Mouse (Mus musculus) duodenum, adult 2 months (tissue): ENCODE data around the gene Cd63. TPM values are rescaled to one million over a fixed set of nuclear protein-coding genes. Genes with fewer than 3 reads are reported as not detected.

ENCODE experiments used
- polyA plus RNA-seq: library from polyadenylated mRNA; depleted of rRNA; stranded (reverse); fragments of >200 nt; gene quantifications from 2 replicates; pipeline ENCODE4 v1.2.3, GENCODE M21; 2012; ENCODE audit warnings: low replicate concordance; rRNA removed

Gene Cd63
- polyA plus RNA-seq = 52.9 and 71.0 TPM in 2 replicates

DNA sequence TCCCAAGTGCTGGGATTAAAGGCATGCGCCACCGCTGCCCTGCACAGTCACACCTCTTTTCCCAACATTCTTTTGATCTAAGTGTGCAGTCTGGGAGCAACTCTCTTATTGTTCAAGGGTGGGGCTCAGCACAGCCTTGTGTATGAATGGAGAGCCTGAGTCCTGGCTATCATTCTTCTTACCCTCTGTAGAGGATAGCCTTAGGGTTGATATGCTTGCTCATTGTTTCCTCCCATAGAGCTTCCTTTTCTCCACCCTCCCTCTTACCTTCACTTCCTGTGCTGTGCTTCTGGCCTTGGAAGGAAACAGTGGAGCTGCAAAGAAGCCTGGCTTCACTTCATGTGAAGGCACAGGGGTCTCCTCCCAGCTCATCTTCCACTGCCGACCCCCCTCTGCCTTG, at the start of gene Cd63:
Gene Cd63 (plus strand): TSS at position 292 of the 400 bp plus-strand sequence.

DNA sequence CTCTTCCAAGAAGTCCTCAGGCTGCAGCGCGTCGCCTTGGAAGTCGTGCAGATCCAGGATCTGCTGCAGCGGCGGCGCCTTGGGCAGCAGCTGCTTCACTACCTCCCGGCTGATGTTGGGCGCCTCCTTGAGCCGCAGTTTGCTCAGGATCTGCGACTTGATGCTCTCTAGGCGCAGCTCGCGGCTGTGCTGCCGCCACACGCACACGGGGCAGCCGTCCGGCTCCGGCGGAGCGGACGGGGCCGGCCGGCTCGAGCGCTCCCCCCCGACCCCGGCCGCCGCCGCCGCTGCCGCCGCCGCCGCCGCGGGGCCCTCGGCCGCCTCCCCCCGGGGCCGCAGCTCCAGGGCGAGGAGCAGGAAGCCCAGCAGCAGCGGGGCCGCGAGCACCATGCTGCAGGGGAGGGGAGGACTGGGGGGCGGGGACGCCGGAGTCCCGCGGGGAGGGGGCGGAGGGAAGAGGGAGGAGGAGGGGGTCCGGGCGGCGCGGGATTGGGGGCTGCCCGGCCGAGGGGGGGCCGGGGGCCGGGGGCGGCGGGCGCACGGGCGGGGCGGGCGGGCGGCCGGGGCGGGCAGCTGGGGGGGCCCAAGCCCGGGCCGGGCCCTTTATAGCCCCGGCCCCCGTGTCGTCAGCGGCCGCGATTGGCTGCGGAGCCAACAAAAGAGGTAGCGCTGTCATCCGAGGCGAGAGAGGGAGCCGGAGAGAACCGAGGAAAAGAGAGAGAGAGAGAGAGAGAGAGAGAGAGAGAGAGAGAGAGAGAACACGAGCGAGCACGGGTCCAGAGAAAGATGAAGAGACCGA, 9.3 kb upstream of the Cd63 start, which contains the start of gene Gdf11:
Gene Gdf11 (minus strand): TSS at position 423 of the 799 bp plus-strand sequence.

DNA sequence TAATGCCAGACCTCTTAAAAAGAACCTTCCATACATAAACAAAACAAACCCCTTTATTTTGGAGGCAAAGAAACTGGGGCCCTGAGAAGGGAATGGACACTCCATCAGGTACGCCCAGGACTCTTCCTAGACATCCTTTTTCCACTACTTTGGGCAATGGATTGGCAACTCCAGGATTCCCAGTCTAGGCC, 21.9 kb downstream of the Cd63 start, which contains the start of gene Rdh5:
Gene Rdh5 (minus strand): TSS at position 67 of the 191 bp plus-strand sequence.

DNA sequence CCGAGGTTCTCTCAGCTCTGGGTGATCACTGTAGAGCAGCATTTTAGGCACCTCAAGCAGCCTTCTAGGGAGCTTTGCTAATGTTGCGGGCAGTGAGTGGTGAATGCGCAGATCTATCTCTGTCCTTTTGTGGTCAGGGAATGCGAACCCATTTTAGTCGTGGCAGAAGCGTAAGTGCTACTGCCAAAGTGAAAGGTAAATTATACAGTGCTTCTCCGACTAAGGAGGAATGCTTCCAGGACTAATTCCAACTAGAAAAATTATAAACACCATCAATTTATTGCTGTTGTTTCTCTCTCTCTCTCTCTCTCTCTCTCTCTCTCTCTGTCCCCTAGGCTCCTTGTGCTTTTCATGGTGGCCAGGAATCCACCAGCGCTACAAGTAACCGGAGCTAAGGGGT, 23.1 kb downstream of the Cd63 start, which contains the start of gene Bloc1s1:
Gene Bloc1s1 (minus strand): TSS at position 101 of the 400 bp plus-strand sequence.

DNA sequence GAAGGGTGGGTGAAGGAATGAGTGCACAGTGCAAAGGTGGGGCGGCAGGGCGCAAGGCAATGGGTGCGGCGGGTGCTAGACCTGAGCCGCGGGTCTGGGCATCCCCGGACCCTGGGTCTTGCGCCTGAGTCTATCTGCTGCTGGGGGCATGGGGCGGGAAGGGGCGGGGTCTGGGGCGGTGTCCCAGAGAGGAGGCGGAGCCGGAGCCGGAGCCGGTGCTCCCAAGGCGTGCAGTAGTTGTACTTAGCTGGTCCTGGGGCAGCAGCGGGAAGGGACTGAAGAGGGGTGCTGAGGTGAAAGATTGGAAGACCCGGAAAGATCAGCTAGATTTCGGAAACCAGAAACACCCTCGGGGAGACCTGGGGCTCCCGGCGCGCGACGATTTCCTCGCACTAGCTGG, 32.8 kb downstream of the Cd63 start, which contains the start of gene Itga7:
Gene Itga7 (plus strand): TSS at position 245 of the 400 bp plus-strand sequence.

DNA sequence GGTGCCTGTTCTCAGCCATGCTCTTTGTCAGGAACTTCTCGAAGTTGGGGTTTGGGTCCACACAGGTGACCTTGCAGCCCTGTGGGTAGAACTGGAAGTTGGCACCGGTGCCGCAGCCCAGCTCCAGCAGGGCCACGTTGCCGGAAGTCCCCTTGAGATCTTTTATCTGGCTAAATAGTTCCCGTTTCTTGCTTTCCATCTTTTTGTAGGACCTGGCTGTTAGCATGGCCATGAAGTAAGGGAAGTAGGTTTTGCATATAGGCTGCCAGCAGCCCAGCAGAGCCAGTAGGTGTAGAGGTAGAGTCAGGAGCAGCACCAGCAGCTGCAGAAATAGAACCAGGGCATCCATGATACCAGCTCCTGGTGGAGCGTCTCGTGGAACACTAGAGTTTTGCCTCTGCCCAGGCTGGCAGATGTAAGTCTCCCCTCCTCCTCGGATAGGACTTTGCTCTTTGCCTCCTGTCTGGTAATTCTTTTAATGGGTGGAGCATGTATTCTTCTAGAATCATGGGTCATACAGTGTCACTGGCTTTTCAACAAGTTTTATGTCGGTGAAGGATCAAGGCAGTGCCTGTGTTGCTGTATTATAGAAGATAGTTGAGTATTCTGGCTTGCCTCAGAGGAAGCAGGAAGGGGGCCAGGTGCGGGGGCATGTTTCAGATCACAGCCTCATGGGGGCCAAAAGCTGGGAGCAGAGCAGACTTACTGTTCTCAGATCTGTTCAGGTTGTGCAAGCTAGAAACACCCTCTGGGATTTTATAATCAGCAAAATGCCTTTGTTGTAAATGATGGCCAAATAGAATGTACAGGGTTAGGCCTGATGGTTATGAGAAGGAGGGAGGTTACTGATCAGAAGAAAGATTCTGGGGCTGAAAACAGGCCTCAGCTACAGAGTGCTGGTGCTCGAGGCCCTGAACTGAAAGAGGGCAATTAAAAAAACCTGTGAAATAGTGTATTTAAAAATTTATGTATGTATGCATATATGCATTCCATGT, 60.1 kb downstream of the Cd63 start, which contains the start of gene Mettl7b:
Gene Mettl7b (minus strand): TSS at position 399 of the 995 bp plus-strand sequence.

Other genes starting within 250 kb of the Cd63 start
- gene Suox, start 226.9 kb upstream of the Cd63 start, polyA plus RNA-seq = 3.8 and 12.6 TPM in 2 replicates
- gene Rab5b, start 204.7 kb upstream of the Cd63 start, polyA plus RNA-seq = 21.5 and 28.1 TPM in 2 replicates
- 1.1 and 2.5 TPM in 2 replicates for gene Pmel, start 196.8 kb upstream of the Cd63 start, polyA plus RNA-seq
- 4.6 and 8.6 TPM in 2 replicates for gene Cdk2, start 196.0 kb upstream of the Cd63 start, polyA plus RNA-seq
- 34.6 and 50.5 TPM in 2 replicates for gene Dgka, start 156.1 kb upstream of the Cd63 start, polyA plus RNA-seq
- gene Pym1, start 153.1 kb upstream of the Cd63 start, polyA plus RNA-seq = 16.5 and 19.9 TPM in 2 replicates
- 0.55 and 1.0 TPM in 2 replicates for gene Mmp19, start 110.1 kb upstream of the Cd63 start, polyA plus RNA-seq
- 7.2 and 12.6 TPM in 2 replicates for gene Dnajc14, start 96.9 kb upstream of the Cd63 start, polyA plus RNA-seq
- gene Tmem198b, start 96.6 kb upstream of the Cd63 start, polyA plus RNA-seq = 7.6 and 10.1 TPM in 2 replicates
- 0.52 and 0.97 TPM in 2 replicates for gene Sarnp, start 83.7 kb upstream of the Cd63 start, polyA plus RNA-seq
- 47.6 and 49.5 TPM in 2 replicates for gene Ormdl2, start 79.3 kb upstream of the Cd63 start, polyA plus RNA-seq
- gene Gdf11, start 9.3 kb upstream of the Cd63 start, polyA plus RNA-seq = 0.36 and 0.58 TPM in 2 replicates
- gene Rdh5, start 21.9 kb downstream of the Cd63 start, polyA plus RNA-seq = 32.9 and 39.5 TPM in 2 replicates
- 74.1 and 80.1 TPM in 2 replicates for gene Bloc1s1, start 23.0 kb downstream of the Cd63 start, polyA plus RNA-seq
- gene Itga7, start 32.8 kb downstream of the Cd63 start, polyA plus RNA-seq = 10.0 and 17.7 TPM in 2 replicates
- gene Mettl7b, start 60.0 kb downstream of the Cd63 start, polyA plus RNA-seq = 35.7 and 44.8 TPM in 2 replicates
- not detected in 2 replicates for gene Olfr9, start 88.4 kb downstream of the Cd63 start, polyA plus RNA-seq
- 0.04 TPM in 1 of 2 replicates, not detected in the other for gene Olfr763, start 109.8 kb downstream of the Cd63 start, polyA plus RNA-seq
- not detected in 2 replicates for gene Olfr764-ps1, start 138.9 kb downstream of the Cd63 start, polyA plus RNA-seq
- not detected in 2 replicates for gene Olfr765, start 149.0 kb downstream of the Cd63 start, polyA plus RNA-seq
- gene Olfr766-ps1, start 168.0 kb downstream of the Cd63 start, polyA plus RNA-seq = not detected in 2 replicates
- not detected in 2 replicates for gene Olfr767, start 181.9 kb downstream of the Cd63 start, polyA plus RNA-seq
- not detected in 2 replicates for gene Olfr768, start 198.4 kb downstream of the Cd63 start, polyA plus RNA-seq
- gene Olfr769, start 216.9 kb downstream of the Cd63 start, polyA plus RNA-seq = not detected in 2 replicates
- gene Olfr770, start 238.0 kb downstream of the Cd63 start, polyA plus RNA-seq = not detected in 2 replicates